Mouse (Mus musculus): Measurements from ENCODE around the gene Mlxipl. TPM values are rescaled to one million over a fixed set of nuclear protein-coding genes. Genes with fewer than 3 reads are reported as not detected.

Gene Mlxipl
- total and polyA plus RNA-seq, 3 experiments, result 24.2 to 49.0 (median 25.9) TPM

DNA sequence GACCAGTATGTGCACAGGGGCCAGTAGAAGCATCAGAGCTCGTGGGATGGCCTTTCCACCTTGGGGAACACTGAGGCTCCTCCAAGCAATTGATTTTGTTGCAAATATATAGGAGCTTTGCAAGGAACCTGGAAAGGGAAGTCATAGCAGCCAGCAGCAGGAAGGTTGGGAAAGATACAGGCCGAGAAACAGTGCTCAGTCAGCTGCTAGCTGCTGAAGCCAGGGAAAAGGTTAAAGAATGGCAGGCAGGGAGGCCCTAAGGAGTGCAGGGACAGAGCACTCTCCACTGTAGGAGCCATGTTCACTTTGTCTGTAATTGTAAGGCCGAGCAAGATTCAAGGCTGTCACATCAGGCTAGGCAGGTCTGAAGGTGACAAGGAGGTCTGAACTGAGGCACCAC lies 88.8 kb downstream of the Mlxipl start:
- WGBS, result 60% methylated on average over 3 of the region's 3 CpGs
- H3K9ac ChIP-seq (ENCODE audit: low read depth, low read length), result no peak overlapping the region

DNA sequence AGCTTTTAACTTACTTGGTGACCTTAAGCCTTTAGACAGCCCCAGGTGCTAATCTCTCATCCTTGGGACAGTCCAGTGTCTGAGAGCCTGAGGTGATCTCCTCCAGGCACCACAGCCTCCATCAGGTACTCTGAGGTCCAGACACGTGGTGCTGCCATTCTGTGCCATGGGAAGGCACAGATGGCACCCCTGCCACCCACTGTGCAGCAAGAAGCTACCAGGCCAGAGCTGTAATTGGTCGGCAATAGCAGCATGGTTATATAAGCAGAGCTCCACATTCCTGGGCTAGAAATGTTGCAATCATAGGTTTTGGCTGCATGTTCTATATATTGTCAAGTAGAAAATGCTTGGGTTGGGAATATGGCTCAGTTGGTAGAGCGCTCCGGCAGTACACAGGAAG lies 89.3 kb downstream of the Mlxipl start:
- no peaks in the 10 kb centered on the region for H3K4me1 ChIP-seq (ENCODE audit: control insufficient read depth, insufficient read depth, low read length)
- no peak overlapping the region for H3K9ac ChIP-seq (ENCODE audit: low read depth, low read length)
- TF ChIP-seq CTCF (IDR thresholded peaks at IDR 0.05), result no peak
- TF ChIP-seq EP300 (IDR thresholded peaks at IDR 0.05; ENCODE audit: insufficient read depth, low read depth, low read length), result no peak
- no peak for TF ChIP-seq POLR2A (IDR thresholded peaks at IDR 0.05; ENCODE audit: insufficient read depth, low read depth, low read length)
- H3K36me3 ChIP-seq (ENCODE audit: control insufficient read depth, insufficient read depth, low read length), result no peaks in the 10 kb centered on the region
- intact Hi-C loops (cut with DNase I), result no loop called here
- H3K4me3 ChIP-seq, result no peak overlapping the region
- no peak for DNase-seq
- WGBS, result 91% methylated on average over 4 of the region's 4 CpGs
- no peaks in the 10 kb centered on the region for H3K79me2 ChIP-seq (replicated peaks; ENCODE audit: control insufficient read depth, insufficient read depth, low read length)
- H3K27ac ChIP-seq, result no peak overlapping the region
- no peaks in the 10 kb centered on the region for H3K27me3 ChIP-seq (ENCODE audit: control insufficient read depth, insufficient read depth, low read length)

More for the DNA sequence above, 88.8 kb downstream of the Mlxipl start:
- H3K27me3 ChIP-seq (ENCODE audit: control insufficient read depth, insufficient read depth, low read length), result no peaks in the 10 kb centered on the region
- intact Hi-C loops (cut with DNase I), result no loop called here
- no peak overlapping the region for H3K27ac ChIP-seq
- no peaks in the 10 kb centered on the region for H3K36me3 ChIP-seq (ENCODE audit: control insufficient read depth, insufficient read depth, low read length)
- H3K79me2 ChIP-seq (replicated peaks; ENCODE audit: control insufficient read depth, insufficient read depth, low read length), result no peaks in the 10 kb centered on the region
- no peak overlapping the region for H3K4me3 ChIP-seq
- no peak for DNase-seq
- TF ChIP-seq EP300 (IDR thresholded peaks at IDR 0.05; ENCODE audit: insufficient read depth, low read depth, low read length) (no peak), POLR2A (IDR thresholded peaks at IDR 0.05; ENCODE audit: insufficient read depth, low read depth, low read length) (no peak), CTCF (IDR thresholded peaks at IDR 0.05) (no peak)
- H3K4me1 ChIP-seq (ENCODE audit: control insufficient read depth, insufficient read depth, low read length), result no peaks in the 10 kb centered on the region

DNA sequence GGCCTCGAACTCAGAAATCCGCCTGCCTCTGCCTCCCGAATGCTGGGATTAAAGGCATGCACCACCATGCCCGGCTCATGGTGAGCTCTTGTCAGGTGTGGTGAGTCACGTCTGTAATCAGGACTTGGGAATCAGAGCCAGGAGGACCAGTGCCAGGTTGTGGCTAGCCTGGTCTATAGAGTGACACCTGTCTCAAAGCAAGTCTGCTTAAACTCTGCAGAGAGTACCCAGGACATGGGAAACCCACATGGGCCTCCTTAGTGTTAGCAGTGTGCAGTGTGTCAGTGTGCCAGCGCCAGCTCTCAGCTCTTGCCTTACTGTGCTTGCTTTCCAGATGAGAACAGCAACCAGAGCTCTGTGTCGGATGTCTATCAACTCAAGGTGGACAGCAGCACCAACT lies 89.9 kb downstream of the Mlxipl start:
- H3K36me3 ChIP-seq (ENCODE audit: control insufficient read depth, insufficient read depth, low read length), result no peaks in the 10 kb centered on the region
- 90% methylated on average over 7 of the region's 7 CpGs for WGBS
- TF ChIP-seq POLR2A (IDR thresholded peaks at IDR 0.05; ENCODE audit: insufficient read depth, low read depth, low read length) (no peak), EP300 (IDR thresholded peaks at IDR 0.05; ENCODE audit: insufficient read depth, low read depth, low read length) (no peak)

DNA sequence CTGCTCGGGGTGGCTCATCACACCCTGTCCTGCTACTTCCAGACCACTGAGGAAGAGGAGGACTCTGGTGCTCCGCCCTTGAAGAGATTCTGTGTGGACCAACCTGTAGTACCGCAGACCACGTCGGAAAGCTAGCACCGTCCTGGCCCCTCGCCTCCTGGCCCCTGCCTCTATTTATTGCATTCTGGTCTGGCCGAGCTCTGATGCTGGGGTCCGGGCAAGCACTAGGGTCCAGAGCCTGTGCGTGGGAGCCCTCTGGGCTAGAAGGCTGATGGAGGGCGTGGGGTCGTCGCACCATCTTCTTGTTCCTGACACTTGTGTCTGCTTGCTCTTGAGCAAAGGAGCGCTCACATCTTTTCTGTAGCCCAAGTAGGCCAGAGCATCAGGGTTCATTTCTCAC lies 91.1 kb downstream of the Mlxipl start:
- intact Hi-C loops (cut with DNase I), result no loop called here
- H3K27ac ChIP-seq, result no peak overlapping the region

More for the DNA sequence above, 89.9 kb downstream of the Mlxipl start:
- Histone ChIP-seq H3K9ac (ENCODE audit: low read depth, low read length) (no peak overlapping the region), H3K4me1 (ENCODE audit: control insufficient read depth, insufficient read depth, low read length) (no peaks in the 10 kb centered on the region), H3K27me3 (ENCODE audit: control insufficient read depth, insufficient read depth, low read length) (no peaks in the 10 kb centered on the region), H3K79me2 (replicated peaks; ENCODE audit: control insufficient read depth, insufficient read depth, low read length) (no peaks in the 10 kb centered on the region), H3K4me3 (no peak overlapping the region), H3K27ac (no peak overlapping the region)
- intact Hi-C loops (cut with DNase I), result no loop called here
- no peak for DNase-seq

DNA sequence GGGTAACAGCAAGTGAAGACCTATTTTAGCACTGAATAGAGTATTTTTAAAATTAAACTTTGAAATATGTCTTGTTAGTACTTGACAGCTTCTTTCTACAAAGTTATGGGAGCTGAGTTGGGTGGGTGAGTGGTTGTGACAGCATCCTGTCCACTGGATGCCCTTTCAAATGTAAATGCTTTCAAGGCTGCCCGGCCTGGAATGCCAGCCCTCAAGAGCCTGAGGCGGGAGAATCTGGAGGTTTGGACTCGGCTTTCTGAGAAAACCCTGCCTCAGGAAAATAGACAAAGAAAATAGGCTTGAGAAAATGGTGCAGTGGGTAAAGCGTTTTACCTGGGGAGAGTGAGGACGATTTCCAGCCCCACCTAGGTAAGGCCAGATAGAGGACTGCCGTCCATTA lies 92.1 kb downstream of the Mlxipl start:
- WGBS, result 83% methylated on average over 6 of the region's 6 CpGs
- Histone ChIP-seq H3K4me3 (no peak overlapping the region), H3K36me3 (ENCODE audit: control insufficient read depth, insufficient read depth, low read length) (no peaks in the 10 kb centered on the region), H3K79me2 (replicated peaks; ENCODE audit: control insufficient read depth, insufficient read depth, low read length) (no peaks in the 10 kb centered on the region), H3K27me3 (ENCODE audit: control insufficient read depth, insufficient read depth, low read length) (no peaks in the 10 kb centered on the region), H3K27ac (no peak overlapping the region), H3K9ac (ENCODE audit: low read depth, low read length) (no peak overlapping the region), H3K4me1 (ENCODE audit: control insufficient read depth, insufficient read depth, low read length) (no peaks in the 10 kb centered on the region)
- no peak for DNase-seq
- intact Hi-C loops (cut with DNase I), result no loop called here
- TF ChIP-seq POLR2A (IDR thresholded peaks at IDR 0.05; ENCODE audit: insufficient read depth, low read depth, low read length) (no peak), CTCF (IDR thresholded peaks at IDR 0.05) (no peak), EP300 (IDR thresholded peaks at IDR 0.05; ENCODE audit: insufficient read depth, low read depth, low read length) (no peak)

More for the DNA sequence above, 91.1 kb downstream of the Mlxipl start:
- Histone ChIP-seq H3K27me3 (ENCODE audit: control insufficient read depth, insufficient read depth, low read length) (no peaks in the 10 kb centered on the region), H3K36me3 (ENCODE audit: control insufficient read depth, insufficient read depth, low read length) (no peaks in the 10 kb centered on the region), H3K79me2 (replicated peaks; ENCODE audit: control insufficient read depth, insufficient read depth, low read length) (no peaks in the 10 kb centered on the region), H3K4me3 (no peak overlapping the region), H3K9ac (ENCODE audit: low read depth, low read length) (no peak overlapping the region), H3K4me1 (ENCODE audit: control insufficient read depth, insufficient read depth, low read length) (no peaks in the 10 kb centered on the region)
- TF ChIP-seq POLR2A (IDR thresholded peaks at IDR 0.05; ENCODE audit: insufficient read depth, low read depth, low read length), result no peak
- TF ChIP-seq CTCF (IDR thresholded peaks at IDR 0.05), result no peak
- TF ChIP-seq EP300 (IDR thresholded peaks at IDR 0.05; ENCODE audit: insufficient read depth, low read depth, low read length), result no peak
- DNase-seq, result no peak
- 95% methylated on average over 14 of the region's 14 CpGs for WGBS

DNA sequence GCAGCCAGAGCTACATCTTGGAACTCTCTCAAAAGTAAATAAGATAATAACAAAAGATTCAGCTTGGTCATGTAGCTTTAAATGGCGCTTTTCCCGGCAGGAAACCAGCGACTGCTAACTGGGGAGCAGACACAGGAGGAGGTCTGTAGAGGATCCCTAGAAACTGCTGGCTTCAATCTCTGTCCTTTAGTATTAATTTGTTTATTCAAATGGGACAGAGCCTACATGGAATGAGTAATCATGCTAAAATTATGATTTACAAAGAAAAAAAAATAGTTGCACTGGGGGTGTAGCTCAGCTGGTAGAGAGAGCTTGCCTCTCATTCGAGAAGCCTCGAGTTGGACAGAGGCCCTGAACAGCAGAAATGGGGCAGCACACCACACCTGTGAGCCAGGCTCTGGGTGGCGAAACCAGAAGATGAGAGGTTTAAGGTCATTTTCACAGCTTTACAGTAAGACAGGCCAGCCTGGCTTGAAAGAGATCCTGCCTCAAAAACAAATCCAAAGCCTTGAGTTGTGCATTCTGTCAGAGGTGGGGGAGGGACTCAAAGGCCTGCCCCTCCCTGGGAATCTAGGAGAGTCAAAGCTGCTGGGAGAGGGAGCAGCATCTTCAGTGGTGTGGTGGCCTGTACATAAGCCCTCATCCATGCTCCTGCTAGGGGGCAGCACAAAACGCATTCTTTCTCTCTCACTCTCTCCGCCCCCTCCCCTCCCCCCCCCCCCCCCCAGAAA lies 93.6 kb downstream of the Mlxipl start:
- H3K4me3 ChIP-seq, result no peak overlapping the region
- WGBS, result 35% methylated on average over 8 of the region's 8 CpGs
- peak overlapping the region; percentile 28 for H3K27ac ChIP-seq
- no peak overlapping the region for H3K9ac ChIP-seq (ENCODE audit: low read depth, low read length)
- intact Hi-C loops (cut with DNase I), result no loop called here
- H3K36me3 ChIP-seq (ENCODE audit: control insufficient read depth, insufficient read depth, low read length), result no peaks in the 10 kb centered on the region
- no peak for DNase-seq
- no peaks in the 10 kb centered on the region for H3K79me2 ChIP-seq (replicated peaks; ENCODE audit: control insufficient read depth, insufficient read depth, low read length)
- TF ChIP-seq EP300 (IDR thresholded peaks at IDR 0.05; ENCODE audit: insufficient read depth, low read depth, low read length) (no peak), CTCF (IDR thresholded peaks at IDR 0.05) (0 out of 2 replicates have a peak, but pooled peaks have one; percentile 7), POLR2A (IDR thresholded peaks at IDR 0.05; ENCODE audit: insufficient read depth, low read depth, low read length) (no peak)
- H3K27me3 ChIP-seq (ENCODE audit: control insufficient read depth, insufficient read depth, low read length), result no peaks in the 10 kb centered on the region
- H3K4me1 ChIP-seq (ENCODE audit: control insufficient read depth, insufficient read depth, low read length), result no peaks in the 10 kb centered on the region
